Mouse (Mus musculus): Measurements from ENCODE around the gene Dhcr24. TPM values are rescaled to one million over a fixed set of nuclear protein-coding genes. Genes with fewer than 3 reads are reported as not detected.

Gene Dhcr24
- 1 to 10 TPM; 1.5 to 2.3 TPM for total RNA-seq (2021)
- long read RNA-seq, experiment 1, partial matches to known transcripts, result 0 of 2 reads
- long read RNA-seq, experiment 1, other reads (novel, unspliced or antisense), result 2 of 2 reads
- long read RNA-seq, experiment 2, full-length matches to known transcripts, result 1 of 4 reads
- long read RNA-seq, experiment 2, partial matches to known transcripts, result 0 of 4 reads
- long read RNA-seq, experiment 2, other reads (novel, unspliced or antisense), result 3 of 4 reads

GRCm38 (mm10) chr4:106560846-106561781 lies at the start of gene Dhcr24:
Gene Dhcr24 (plus strand): TSS chr4:106561038.
- intact Hi-C loops (cut with DNase I), result no loop called here

DNA sequence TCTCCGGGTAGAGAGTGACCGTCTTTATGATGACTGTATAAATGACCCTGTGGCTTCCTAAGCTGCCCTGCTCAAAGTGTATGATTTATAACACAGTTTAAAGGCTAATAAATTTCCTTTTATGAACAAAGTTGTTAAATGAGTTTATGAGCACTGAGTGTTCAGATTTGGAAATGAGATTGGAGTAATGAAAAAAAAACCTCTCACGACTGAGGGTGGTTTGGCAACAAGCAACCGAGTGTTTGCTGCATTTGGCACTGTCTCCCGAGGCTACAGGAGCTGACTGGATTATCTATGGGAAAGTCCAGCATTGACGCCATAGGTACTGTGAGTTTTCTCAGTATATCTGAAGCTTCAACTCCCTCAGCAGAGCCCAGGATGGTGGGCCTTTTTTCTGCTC lies 46.2 kb upstream of the Dhcr24 start:
- no peak for DNase-seq
- intact Hi-C loops (cut with DNase I), result no loop called here

More at GRCm38 (mm10) chr4:106560846-106561781, at the start of gene Dhcr24:
- DNase-seq, result peak; percentile 76 to 88

DNA sequence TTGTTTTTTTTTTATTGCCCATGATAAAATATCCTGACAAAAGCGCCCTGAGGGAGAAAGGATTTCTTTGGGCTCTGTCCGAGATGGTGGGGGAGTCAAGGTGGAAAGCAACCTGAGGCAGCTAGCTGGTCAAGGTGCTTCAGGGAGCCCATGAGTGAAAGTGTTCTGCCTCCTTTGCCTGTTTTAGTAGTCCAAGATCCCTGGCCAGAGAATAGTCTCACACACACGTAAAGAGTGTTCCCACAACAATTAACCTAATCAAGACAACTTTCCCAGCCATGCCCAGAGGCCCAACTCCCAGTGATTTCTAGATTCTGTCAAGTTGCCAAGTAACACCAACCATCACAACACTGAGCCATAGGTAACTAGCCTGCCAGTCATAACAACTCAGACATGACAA lies 38.3 kb upstream of the Dhcr24 start:
- intact Hi-C loops (cut with DNase I), result no loop called here
- DNase-seq, result no peak

DNA sequence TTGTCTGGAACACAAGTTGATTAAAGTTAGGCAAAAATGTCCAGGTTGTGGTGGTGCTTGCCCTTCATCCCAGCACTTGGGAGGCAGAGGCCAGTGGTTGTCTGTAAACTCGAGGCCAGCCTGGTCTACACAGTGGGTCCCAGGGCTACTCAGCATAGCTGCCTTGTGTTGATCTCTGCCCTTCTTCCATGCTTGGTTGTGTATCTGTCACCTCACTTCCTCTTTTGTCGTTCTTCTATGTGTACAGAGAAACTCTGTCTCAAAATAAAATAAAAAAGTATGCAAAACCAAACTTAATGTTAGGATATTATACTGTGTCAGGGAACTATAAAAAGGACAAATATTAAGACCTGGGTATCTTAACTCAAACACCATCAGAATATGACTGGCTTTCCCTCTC lies 36.7 kb upstream of the Dhcr24 start:
- no peak for DNase-seq
- intact Hi-C loops (cut with DNase I), result no loop called here

- intact Hi-C loops (cut with DNase I), result no loop called here
- no peak for DNase-seq
Measured at GRCm38 (mm10) chr4:106525001-106525400, 35.8 kb upstream of the Dhcr24 start.

- no peak for DNase-seq
- intact Hi-C loops (cut with DNase I), result no loop called here
Measured at GRCm38 (mm10) chr4:106527856-106528547, 32.8 kb upstream of the Dhcr24 start.

- peak; percentile 83 to 86 for DNase-seq
- intact Hi-C loops (cut with DNase I), result loop anchor here (1.0 kb wide), 1 partner anchor 55 kb away; no protein-coding TSS in a partner anchor
Measured at GRCm38 (mm10) chr4:106529375-106530112, 31.3 kb upstream of the Dhcr24 start.

- no peak for DNase-seq
- intact Hi-C loops (cut with DNase I), result loop anchor here (1.0 kb wide), 1 partner anchor 56 kb away; no protein-coding TSS in a partner anchor
Measured at GRCm38 (mm10) chr4:106530113-106530482, 30.7 kb upstream of the Dhcr24 start.

- intact Hi-C loops (cut with DNase I), result no loop called here
Measured at GRCm38 (mm10) chr4:106533421-106534080, 27.3 kb upstream of the Dhcr24 start.

GRCm38 (mm10) chr4:106534256-106534655 lies 26.6 kb upstream of the Dhcr24 start:
- intact Hi-C loops (cut with DNase I), result no loop called here
- DNase-seq, result no peak

More at GRCm38 (mm10) chr4:106533421-106534080, 27.3 kb upstream of the Dhcr24 start:
- no peak for DNase-seq

DNA sequence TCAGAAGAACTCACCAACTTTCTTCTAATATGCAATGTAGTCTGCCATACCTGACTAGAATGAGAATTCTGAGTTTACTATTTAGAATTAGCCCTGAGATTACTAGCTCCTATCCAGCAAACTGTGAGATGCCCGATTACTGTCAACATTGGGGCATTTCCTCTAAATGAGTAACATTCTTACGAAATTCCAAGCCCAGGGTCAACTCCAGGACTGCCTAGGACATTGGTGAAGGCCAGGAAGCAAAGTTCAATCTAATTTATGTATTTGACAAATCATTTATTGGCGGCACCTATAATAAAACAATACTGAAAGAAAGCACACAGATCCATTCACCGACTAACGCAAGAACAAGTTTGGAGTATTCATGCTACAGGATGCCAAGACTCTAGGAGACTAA lies 21.1 kb upstream of the Dhcr24 start:
- intact Hi-C loops (cut with DNase I), result no loop called here

GRCm38 (mm10) chr4:106541491-106541890 lies 19.3 kb upstream of the Dhcr24 start:
- DNase-seq, result no peak
- intact Hi-C loops (cut with DNase I), result no loop called here

More for the DNA sequence above, 21.1 kb upstream of the Dhcr24 start:
- DNase-seq, result no peak

- intact Hi-C loops (cut with DNase I), result no loop called here
- DNase-seq, result no peak
Measured at GRCm38 (mm10) chr4:106542211-106542610, 18.6 kb upstream of the Dhcr24 start.

DNA sequence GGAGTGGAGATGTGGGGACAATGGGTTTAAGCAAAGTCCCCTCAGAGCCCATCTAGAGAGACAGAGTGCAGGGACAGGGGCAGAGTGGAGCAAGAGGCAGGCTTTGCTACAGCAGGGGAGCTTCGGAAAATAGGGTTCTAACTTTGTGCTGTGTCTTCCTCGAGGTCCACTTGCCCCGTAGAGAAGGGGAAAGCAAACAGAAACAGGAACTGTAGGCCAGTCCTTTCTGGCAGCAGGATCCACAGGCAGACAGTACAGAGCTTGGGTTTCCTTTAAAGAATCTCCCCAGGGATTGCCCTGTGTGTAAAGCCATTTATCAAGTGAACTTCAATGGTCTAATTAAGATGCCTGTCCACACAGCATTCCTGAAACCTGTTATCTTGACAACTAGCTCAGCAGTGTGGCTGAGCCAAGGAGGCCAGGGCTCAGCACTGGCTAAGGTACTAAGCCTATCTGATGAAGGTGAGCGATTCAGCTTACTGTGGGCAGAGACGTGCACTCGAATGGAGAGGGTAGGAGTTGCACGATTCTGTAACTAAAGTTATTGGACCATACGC lies 14.9 kb upstream of the Dhcr24 start:
- DNase-seq, result no peak
- intact Hi-C loops (cut with DNase I), result no loop called here

GRCm38 (mm10) chr4:106546896-106547295 lies 13.9 kb upstream of the Dhcr24 start:
- no peak for DNase-seq
- intact Hi-C loops (cut with DNase I), result no loop called here

DNA sequence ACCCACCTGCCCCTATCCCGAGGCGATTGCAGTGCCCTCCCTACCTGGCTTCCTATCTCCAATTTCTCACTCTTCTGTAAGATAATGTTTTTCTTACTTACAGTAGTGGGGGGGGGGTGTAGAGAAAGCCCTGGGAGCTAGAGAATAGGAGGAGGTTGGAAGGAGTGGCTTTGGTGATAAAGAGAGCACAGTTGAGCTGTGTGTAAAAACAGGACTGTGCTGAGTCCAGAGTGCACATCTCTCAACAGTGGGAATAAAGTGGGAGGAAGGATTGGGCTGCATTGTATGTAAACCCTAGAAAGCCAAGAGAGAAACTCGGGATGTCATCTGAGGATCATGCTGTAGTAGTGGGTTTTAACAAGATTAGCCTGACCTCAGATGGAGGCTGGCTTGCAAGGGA lies 12.7 kb upstream of the Dhcr24 start:
- DNase-seq, result no peak
- intact Hi-C loops (cut with DNase I), result no loop called here

GRCm38 (mm10) chr4:106550516-106551166 lies 10.2 kb upstream of the Dhcr24 start:
- DNase-seq, result no peak
- intact Hi-C loops (cut with DNase I), result no loop called here

GRCm38 (mm10) chr4:106557262-106557661 lies 3.6 kb upstream of the Dhcr24 start:
- no peak for DNase-seq
- intact Hi-C loops (cut with DNase I), result no loop called here

GRCm38 (mm10) chr4:106557978-106558377 lies 2.9 kb upstream of the Dhcr24 start:
- DNase-seq, result no peak
- intact Hi-C loops (cut with DNase I), result no loop called here
